Mouse (Mus musculus) forebrain, embryonic 16.5 days (tissue): ENCODE measurements at regions not wholly inside any gene's neighbourhood (a gene's known extent, or its start where the extent isn't known, plus 50 kb on each side); places are given as distances from the start of the nearest gene placed in this dataset.

Experiments used
- ATAC-seq: fragments of 200-750 bp; cut with Nextera tagmentation; 2 replicates; pipeline ENCODE4 v1.8.0; 2017; ENCODE audit warnings: mild to moderate bottlenecking, moderate library complexity
- H3K27ac ChIP-seq: fragments of 300-500 bp; sonication (generic); 2 replicates; pipeline ENCODE4 v1.5.1; 2014; ENCODE audit warnings: low read length, control low read depth
- H3K27me3 ChIP-seq: fragments of 300-500 bp; sonication (generic); replicated peaks from 2 replicates; pipeline ENCODE4 v1.6.1; 2014; ENCODE audit warnings: low read length; ENCODE audit not compliant: control insufficient read depth, insufficient read depth
- H3K36me3 ChIP-seq: fragments of 300-500 bp; sonication (generic); 2 replicates; pipeline ENCODE4 v1.6.1; 2014; ENCODE audit not compliant: control insufficient read depth, insufficient read depth
- H3K4me1 ChIP-seq: fragments of 300-500 bp; sonication (generic); replicated peaks from 2 replicates; pipeline ENCODE4 v1.6.1; 2014; ENCODE audit warnings: low read length; ENCODE audit not compliant: control insufficient read depth, insufficient read depth
- H3K4me2 ChIP-seq: fragments of 300-500 bp; sonication (generic); 2 replicates; pipeline ENCODE4 v1.6.1; 2014; ENCODE audit warnings: mild to moderate bottlenecking, low read length, control low read depth
- H3K4me3 ChIP-seq: fragments of 300-500 bp; sonication (generic); replicated peaks from 2 replicates; pipeline ENCODE4 v1.5.1; 2014; ENCODE audit warnings: mild to moderate bottlenecking, low read length, control low read depth
- H3K9ac ChIP-seq: fragments of 300-500 bp; sonication (generic); replicated peaks from 2 replicates; pipeline ENCODE4 v1.6.1; 2014; ENCODE audit warnings: low read depth, low read length, control low read depth
- H3K9me3 ChIP-seq: fragments of 300-500 bp; sonication (generic); 2 replicates; pipeline ENCODE4 v1.6.1; 2016; ENCODE audit warnings: low read length; ENCODE audit not compliant: control insufficient read depth
- WGBS: fragments of 180-500 bp; shearing (Covaris S2); extraction: QIAGEN DNeasy Blood & Tissue Kit; methylation state at CpG from one replicate; pipeline ENCODE4 v1.1.7; 2014; 5-methylcytosine and 5-hydroxymethylcytosine counted together

- H3K27me3 ChIP-seq: no peaks in the 10 kb centered on the region
- no peak overlapping the region for H3K27ac ChIP-seq
- no peak overlapping the region for H3K4me3 ChIP-seq
- no peaks in the 10 kb centered on the region for H3K9me3 ChIP-seq
- no peak overlapping the region for H3K9ac ChIP-seq
- H3K4me1 ChIP-seq: no peaks in the 10 kb centered on the region
- no peak for ATAC-seq
- WGBS: 86% methylated on average over 4 of the region's 4 CpGs
- no peaks in the 10 kb centered on the region for H3K36me3 ChIP-seq
- no peak overlapping the region for H3K4me2 ChIP-seq
These were observed 606.3 kb upstream of the Dmac1 start for GRCm38 (mm10) chr4:75884371-75884770.

- Histone ChIP-seq H3K4me3 (no peak overlapping the region), H3K27ac (no peak overlapping the region), H3K36me3 (no peaks in the 10 kb centered on the region), H3K4me1 (no peaks in the 10 kb centered on the region), H3K9me3 (no peaks in the 10 kb centered on the region), H3K27me3 (no peaks in the 10 kb centered on the region), H3K4me2 (no peak overlapping the region), H3K9ac (no peak overlapping the region)
- no peak for ATAC-seq
- WGBS: 50% methylated on average over 1 of the region's 1 CpGs
These were observed 591.7 kb upstream of the Dmac1 start for GRCm38 (mm10) chr4:75869771-75870170.

- Histone ChIP-seq H3K9ac (no peak overlapping the region), H3K9me3 (no peaks in the 10 kb centered on the region), H3K36me3 (no peaks in the 10 kb centered on the region), H3K27ac (no peak overlapping the region), H3K4me2 (no peak overlapping the region), H3K4me3 (no peak overlapping the region), H3K4me1 (no peaks in the 10 kb centered on the region), H3K27me3 (no peaks in the 10 kb centered on the region)
- 83% methylated on average over 2 of the region's 2 CpGs for WGBS
- no peak for ATAC-seq
These were observed 583.0 kb upstream of the Dmac1 start for GRCm38 (mm10) chr4:75861076-75861475.

- Histone ChIP-seq H3K27me3 (no peaks in the 10 kb centered on the region), H3K9me3 (no peaks in the 10 kb centered on the region), H3K9ac (no peak overlapping the region), H3K4me2 (no peak overlapping the region), H3K4me1 (no peaks in the 10 kb centered on the region), H3K27ac (no peak overlapping the region), H3K36me3 (no peaks in the 10 kb centered on the region), H3K4me3 (no peak overlapping the region)
- no peak for ATAC-seq
- WGBS: 66% methylated on average over 2 of the region's 2 CpGs
These were observed 579.8 kb upstream of the Dmac1 start for GRCm38 (mm10) chr4:75857769-75858408.

GRCm38 (mm10) chr4:75855688-75856296 is 577.7 kb upstream of the Dmac1 start:
- Histone ChIP-seq H3K27ac (no peak overlapping the region), H3K9me3 (no peaks in the 10 kb centered on the region), H3K27me3 (no peaks in the 10 kb centered on the region), H3K4me2 (no peak overlapping the region), H3K36me3 (no peaks in the 10 kb centered on the region), H3K9ac (no peak overlapping the region), H3K4me1 (no peaks in the 10 kb centered on the region), H3K4me3 (no peak overlapping the region)
- WGBS: 19% methylated on average over 6 of the region's 6 CpGs
- peak; percentile 69 for ATAC-seq

- ATAC-seq: no peak
- H3K4me1 ChIP-seq: no peaks in the 10 kb centered on the region
- H3K4me2 ChIP-seq: no peak overlapping the region
- 78% methylated on average over 2 of the region's 2 CpGs for WGBS
- no peak overlapping the region for H3K4me3 ChIP-seq
- H3K9me3 ChIP-seq: no peaks in the 10 kb centered on the region
- H3K9ac ChIP-seq: no peak overlapping the region
- no peaks in the 10 kb centered on the region for H3K27me3 ChIP-seq
- H3K36me3 ChIP-seq: no peaks in the 10 kb centered on the region
- H3K27ac ChIP-seq: no peak overlapping the region
These were observed 572.2 kb upstream of the Dmac1 start for GRCm38 (mm10) chr4:75850343-75850742.

- no peaks in the 10 kb centered on the region for H3K36me3 ChIP-seq
- no peaks in the 10 kb centered on the region for H3K4me1 ChIP-seq
- H3K27me3 ChIP-seq: no peaks in the 10 kb centered on the region
- H3K4me3 ChIP-seq: no peak overlapping the region
- H3K9me3 ChIP-seq: no peaks in the 10 kb centered on the region
- WGBS: 98% methylated on average over 6 of the region's 6 CpGs
- no peak overlapping the region for H3K4me2 ChIP-seq
- H3K27ac ChIP-seq: no peak overlapping the region
- ATAC-seq: no peak
- no peak overlapping the region for H3K9ac ChIP-seq
These were observed 569.7 kb upstream of the Dmac1 start for GRCm38 (mm10) chr4:75847675-75848385.

GRCm38 (mm10) chr4:75845021-75845420 is 566.9 kb upstream of the Dmac1 start:
- Histone ChIP-seq H3K9me3 (no peaks in the 10 kb centered on the region), H3K4me1 (no peaks in the 10 kb centered on the region), H3K9ac (no peak overlapping the region), H3K4me2 (no peak overlapping the region), H3K36me3 (no peaks in the 10 kb centered on the region), H3K4me3 (no peak overlapping the region), H3K27me3 (no peaks in the 10 kb centered on the region), H3K27ac (no peak overlapping the region)
- WGBS: 96% methylated on average over 3 of the region's 3 CpGs
- no peak for ATAC-seq

- no peaks in the 10 kb centered on the region for H3K27me3 ChIP-seq
- no peaks in the 10 kb centered on the region for H3K9me3 ChIP-seq
- WGBS: 43% methylated on average over 4 of the region's 4 CpGs
- no peak overlapping the region for H3K27ac ChIP-seq
- no peak overlapping the region for H3K4me2 ChIP-seq
- H3K4me3 ChIP-seq: no peak overlapping the region
- H3K4me1 ChIP-seq: no peaks in the 10 kb centered on the region
- no peaks in the 10 kb centered on the region for H3K36me3 ChIP-seq
- H3K9ac ChIP-seq: no peak overlapping the region
- peak; percentile 50; the same call in 1 of the 2 replicates for ATAC-seq
These were observed 560.5 kb upstream of the Dmac1 start for GRCm38 (mm10) chr4:75838619-75839018.
